ENCODE assay signal across 37 mouse cellular contexts in genomic region chr2:103455748-103456147, GRCm38 (mm10). TPM values are rescaled to one million over a fixed set of nuclear protein-coding genes. Genes with fewer than 3 reads are reported as not detected.
"Had no signal": no experiment of that assay in that cellular context is flagged by ENCODE, and none has a peak within 500 bp of the region (broad histone marks: within the 10 kb centered on the region; RNA-seq: fewer than 3 reads in every experiment).

No protein-coding gene starts in this region.

- H3K4me2 ChIP-seq: heart, embryonic 11.5 days; heart, embryonic 12.5 days; heart, embryonic 13.5 days; heart, embryonic 15.5 days; hindbrain, embryonic 12.5 days; hindbrain, embryonic 13.5 days; hindbrain, embryonic 14.5 days; hindbrain, embryonic 15.5 days; intestine, embryonic 15.5 days; kidney, embryonic 15.5 days had no signal

- H3K4me3 ChIP-seq: heart, adult 2 months; heart, embryonic 10.5 days; heart, embryonic 12.5 days; heart, embryonic 13.5 days; heart, embryonic 15.5 days; hindbrain, embryonic 10.5 days; hindbrain, embryonic 12.5 days; hindbrain, embryonic 13.5 days; hindbrain, embryonic 15.5 days; intestine, embryonic 15.5 days; kidney, embryonic 15.5 days; layer of hippocampus, adult 2 months; left cerebral cortex, adult 2 months had no signal

- H3K27me3 ChIP-seq: heart, embryonic 12.5 days; heart, embryonic 13.5 days; heart, embryonic 15.5 days; hindbrain, embryonic 12.5 days; hindbrain, embryonic 13.5 days; hindbrain, embryonic 15.5 days; intestine, embryonic 15.5 days; kidney, embryonic 15.5 days had no signal

- H3K9ac ChIP-seq: heart, embryonic 12.5 days; heart, embryonic 13.5 days; heart, embryonic 15.5 days; hindbrain, embryonic 12.5 days; hindbrain, embryonic 13.5 days; hindbrain, embryonic 14.5 days; hindbrain, embryonic 15.5 days; intestine, embryonic 15.5 days; kidney, embryonic 15.5 days had no signal

- H3K27ac ChIP-seq: heart, adult 2 months; heart, embryonic 10.5 days; heart, embryonic 13.5 days; heart, embryonic 15.5 days; hindbrain, embryonic 10.5 days; hindbrain, embryonic 12.5 days; hindbrain, embryonic 13.5 days; hindbrain, embryonic 14.5 days; hindbrain, embryonic 15.5 days; hindbrain, postnatal 0 days; intestine, embryonic 15.5 days; kidney, embryonic 15.5 days; kidney, postnatal 0 days; layer of hippocampus, adult 2 months; left cerebral cortex, adult 2 months had no signal

- H3K9me3 ChIP-seq: heart, embryonic 10.5 days; heart, embryonic 12.5 days; heart, embryonic 13.5 days; heart, embryonic 15.5 days; hindbrain, embryonic 10.5 days; hindbrain, embryonic 12.5 days; hindbrain, embryonic 13.5 days; hindbrain, embryonic 15.5 days; intestine, embryonic 15.5 days; kidney, embryonic 15.5 days had no signal

- H3K4me1 ChIP-seq: heart, embryonic 10.5 days; heart, embryonic 12.5 days; heart, embryonic 13.5 days; heart, embryonic 15.5 days; hindbrain, embryonic 10.5 days; hindbrain, embryonic 12.5 days; hindbrain, embryonic 13.5 days; hindbrain, embryonic 15.5 days; intestine, embryonic 15.5 days; kidney, embryonic 15.5 days had no signal

- DNase-seq: heart, adult 2 months; heart, postnatal 10 days; heart, postnatal 14 days; heart, postnatal 36 days; heart, postnatal 4 days; kidney, adult 11 months; kidney, adult 18-20 months; kidney, postnatal 10 days; kidney, postnatal 14 days; kidney, postnatal 25 days; layer of hippocampus, adult 9-11 months; layer of hippocampus, postnatal 36 days had no signal

- ATAC-seq: intestine, embryonic 16.5 days had no signal

RNA-seq across cellular contexts. Expression of gene Elf5, which starts 44.3 kb away (rescaled TPM):
- total RNA-seq: heart, adult 2 months; heart, adult 8-10 months; heart, postnatal 10 days; heart, postnatal 14 days; heart, postnatal 25 days; heart, postnatal 36 days; heart, postnatal 4 days; hematopoietic stem cell, adult 5-6 weeks; hindbrain, postnatal 0 days had no signal
- polyA plus RNA-seq: heart, embryonic 10.5 days; heart, embryonic 11.5 days; heart, embryonic 12.5 days; heart, embryonic 13.5 days; heart, postnatal 0 days; hindbrain, embryonic 10.5 days; hindbrain, embryonic 11.5 days; hindbrain, embryonic 12.5 days; hindbrain, embryonic 13.5 days; hindbrain, embryonic 14.5 days; hindbrain, embryonic 15.5 days; hindbrain, embryonic 16.5 days; hindbrain, postnatal 0 days; inflammation-experienced regulatory T-cells, adult 6 months; intestine, postnatal 0 days had no signal
